ENCODE assay signal across 22 mouse cellular contexts in genomic region chr6:37366991-37367390, GRCm38 (mm10).
DNase-seq lines count a peak whose midpoint lies in the region; ATAC-seq lines count a peak whose summit lies in the region.
"Had no signal": no experiment of that assay in that cellular context is flagged by ENCODE, and none has a peak within 500 bp of the region (broad histone marks: within the 10 kb centered on the region; RNA-seq: fewer than 3 reads in every experiment).

No protein-coding gene starts in this region.

- 92% methylated on average over 6 of the region's 6 CpGs for WGBS in heart, embryonic 10.5 days
- WGBS in heart, embryonic 11.5 days (ENCODE audit: insufficient replicate concordance) = 87% methylated on average over 6 of the region's 6 CpGs
- 81% methylated on average over 6 of the region's 6 CpGs for WGBS in heart, embryonic 13.5 days

- H3K36me3 ChIP-seq in heart, embryonic 10.5 days = peaks cover 53% of the 10 kb centered on the region
- H3K36me3 ChIP-seq in heart, embryonic 11.5 days (ENCODE audit: control insufficient read depth, insufficient read depth, low read length) = peaks cover 12% of the 10 kb centered on the region
- H3K36me3 ChIP-seq in heart, embryonic 13.5 days = peaks cover 55% of the 10 kb centered on the region
- H3K36me3 ChIP-seq: G1E had no signal

- intact Hi-C loops in heart, postnatal 36 days (cut with DNase I) = no loop called here
- intact Hi-C loops in heart, postnatal 25 days (cut with DNase I) = no loop called here

- no peaks in the 10 kb centered on the region for H3K27me3 ChIP-seq in heart, embryonic 10.5 days (ENCODE audit: insufficient read depth, poor library complexity, severe bottlenecking)
- H3K27me3 ChIP-seq in heart, embryonic 11.5 days (ENCODE audit: control insufficient read depth, insufficient read depth, low read length) = no peaks in the 10 kb centered on the region
- H3K27me3 ChIP-seq in heart, embryonic 13.5 days (replicated peaks) = no peaks in the 10 kb centered on the region
- H3K27me3 ChIP-seq: CH12.LX, Patski had no signal

- peak overlapping the region; percentile 76 for H3K27ac ChIP-seq in heart, embryonic 10.5 days
- H3K27ac ChIP-seq in heart, embryonic 11.5 days (ENCODE audit: low read depth, low read length) = peak overlapping the region; percentile 59; the same call in 1 of the 2 replicates
- peak overlapping the region; percentile 20; the same call in 1 of the 2 replicates for H3K27ac ChIP-seq in heart, embryonic 13.5 days (replicated peaks)

- no peak overlapping the region for H3K4me3 ChIP-seq in heart, embryonic 10.5 days
- no peak overlapping the region for H3K4me3 ChIP-seq in heart, embryonic 11.5 days (ENCODE audit: low read depth, low read length)
- no peak overlapping the region for H3K4me3 ChIP-seq in heart, embryonic 13.5 days

- no peak for ATAC-seq in heart, embryonic 11.5 days (replicated peaks; ENCODE audit: insufficient number of reproducible peaks, low FRiP score, low TSS enrichment)
- ATAC-seq in heart, embryonic 13.5 days (ENCODE audit: extremely low read depth, insufficient number of reproducible peaks, low FRiP score, low TSS enrichment) = no peak
- ATAC-seq: activated CD4-positive, CD25-positive, alpha-beta regulatory T cell, adult 4 months; CD4-positive, CD25-positive, alpha-beta regulatory T cell, adult 4 months; Patski had no signal

- DNase-seq in heart, adult 11 months = peak; percentile 94
- DNase-seq in heart, adult 8-10 months (ENCODE audit: low spot score) = no peak
- no peak for DNase-seq in heart, embryonic 10.5 days (ENCODE audit: low spot score)
- DNase-seq in heart, postnatal 36 days = no peak
- DNase-seq in heart, adult 9 months (ENCODE audit: low spot score in 2 of 2) = no peak
- DNase-seq in heart, postnatal 25 days (ENCODE audit: low spot score) = no peak
- DNase-seq: adrenal gland, adult 2 months; adrenal gland, adult 8-10 months; adrenal gland, postnatal 10 days; adrenal gland, postnatal 14 days; adrenal gland, postnatal 25 days; adrenal gland, postnatal 36 days; B cell, adult 2 months; cerebellum, adult 11 months; cerebellum, adult 11-12 months had no signal

- H3K4me1 ChIP-seq in heart, embryonic 10.5 days = peaks cover 58% of the 10 kb centered on the region
- peaks cover 57% of the 10 kb centered on the region for H3K4me1 ChIP-seq in heart, embryonic 11.5 days (ENCODE audit: control insufficient read depth, insufficient read depth, low read length)
- peaks cover 77% of the 10 kb centered on the region for H3K4me1 ChIP-seq in heart, embryonic 13.5 days

- H3K9ac ChIP-seq in heart, embryonic 11.5 days (ENCODE audit: low read depth, low read length) = no peak overlapping the region
- no peak overlapping the region for H3K9ac ChIP-seq in heart, embryonic 13.5 days

- H3K9me3 ChIP-seq in heart, embryonic 10.5 days = no peaks in the 10 kb centered on the region
- no peaks in the 10 kb centered on the region for H3K9me3 ChIP-seq in heart, embryonic 11.5 days (replicated peaks; ENCODE audit: control insufficient read depth, low read length)
- 0 out of 2 replicates have a peak, but pooled peaks cover 6% of the 10 kb centered on the region for H3K9me3 ChIP-seq in heart, embryonic 13.5 days

- H3K4me2 ChIP-seq in heart, embryonic 11.5 days = no peak overlapping the region
- no peak overlapping the region for H3K4me2 ChIP-seq in heart, embryonic 13.5 days

Comparison
In these comparisons a context has a peak if more than half of its experiments do, and no peak if none do; other contexts are left out.
1. H3K27ac ChIP-seq: peak in every context shown above with its lines; median percentile 76 in heart, embryonic 10.5 days; 59 in heart, embryonic 11.5 days; 20 in heart, embryonic 13.5 days.